Mouse (Mus musculus) forebrain, embryonic 13.5 days (tissue): ENCODE measurements around the gene Rbm24. TPM values are rescaled to one million over a fixed set of nuclear protein-coding genes. Genes with fewer than 3 reads are reported as not detected.

Source experiments
- ATAC-seq: fragments of 200-750 bp; cut with Nextera tagmentation; 2 replicates; pipeline ENCODE4 v1.8.0; 2017
- H3K27ac ChIP-seq: fragments of 300-500 bp; sonication (generic); 2 replicates; pipeline ENCODE4 v1.5.1; 2015; ENCODE audit warnings: inconsistent platforms, mild to moderate bottlenecking, moderate library complexity
- H3K27me3 ChIP-seq: fragments of 300-500 bp; sonication (generic); 2 replicates; pipeline ENCODE4 v1.6.1; 2015; ENCODE audit warnings: mild to moderate bottlenecking, inconsistent platforms
- H3K36me3 ChIP-seq: fragments of 300-500 bp; sonication (generic); 2 replicates; pipeline ENCODE4 v1.6.1; 2015; ENCODE audit warnings: mild to moderate bottlenecking, inconsistent platforms; ENCODE audit not compliant: poor library complexity, severe bottlenecking
- H3K4me1 ChIP-seq: fragments of 300-500 bp; sonication (generic); 2 replicates; pipeline ENCODE4 v1.6.1; 2015; ENCODE audit warnings: inconsistent platforms
- H3K4me2 ChIP-seq: fragments of 300-500 bp; sonication (generic); 2 replicates; pipeline ENCODE4 v1.6.1; 2015; ENCODE audit warnings: inconsistent platforms, mild to moderate bottlenecking, moderate library complexity
- H3K4me3 ChIP-seq: fragments of 300-500 bp; sonication (generic); 2 replicates; pipeline ENCODE4 v1.5.1; 2015; ENCODE audit warnings: mild to moderate bottlenecking, inconsistent platforms
- H3K9ac ChIP-seq: fragments of 300-500 bp; sonication (generic); 2 replicates; pipeline ENCODE4 v1.6.1; 2015; ENCODE audit warnings: mild to moderate bottlenecking, inconsistent platforms
- H3K9me3 ChIP-seq: fragments of 300-500 bp; sonication (generic); replicated peaks from 2 replicates; pipeline ENCODE4 v1.6.1; 2016; ENCODE audit warnings: inconsistent platforms
- WGBS: fragments of 180-500 bp; shearing (Covaris S2); methylation state at CpG from one replicate; pipeline ENCODE4 v1.1.7; 2015; 5-methylcytosine and 5-hydroxymethylcytosine counted together
- polyA plus RNA-seq: library from polyadenylated mRNA; unstranded; fragments of >200 nt; fragmentation: Nextera tagmentation; extraction: Ambion mirVana; gene quantifications from 2 replicates; pipeline ENCODE4 v1.2.1, GENCODE M21; 2015

The Rbm24 gene
- polyA plus RNA-seq, 1 experiment from 2014 or later: 5.6 TPM

- no peak overlapping the region for H3K4me2 ChIP-seq
- H3K27ac ChIP-seq: no peak overlapping the region
- no peak overlapping the region for H3K9ac ChIP-seq
- H3K27me3 ChIP-seq: no peaks in the 10 kb centered on the region
- ATAC-seq: no peak
- no peaks in the 10 kb centered on the region for H3K36me3 ChIP-seq
- no peaks in the 10 kb centered on the region for H3K9me3 ChIP-seq
- no peaks in the 10 kb centered on the region for H3K4me1 ChIP-seq
- no peak overlapping the region for H3K4me3 ChIP-seq
- WGBS: 79% methylated on average over 7 of the region's 7 CpGs
Measured at GRCm38 (mm10) chr13:46444021-46444420, 25.8 kb downstream of the Rbm24 start.

DNA sequence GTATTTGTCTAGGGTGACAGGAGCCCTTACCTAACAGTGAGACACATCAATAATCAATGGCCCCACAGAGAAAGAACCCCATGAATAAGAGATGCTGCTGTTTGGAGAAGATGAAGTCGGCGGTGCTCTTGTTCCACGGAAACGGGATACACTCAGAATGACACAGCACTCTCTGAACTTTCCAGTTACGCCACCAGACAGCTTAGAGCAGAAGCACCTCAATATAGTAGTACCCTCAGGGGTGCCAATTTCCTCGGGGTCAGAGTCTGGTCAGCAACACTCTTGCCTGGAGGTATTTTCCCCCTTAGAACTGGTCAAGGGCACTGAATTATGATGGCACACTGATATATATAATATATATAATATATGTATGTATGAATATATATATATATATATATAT, 27.8 kb downstream of the Rbm24 start:
- 91% methylated on average over 6 of the region's 6 CpGs for WGBS
- Histone ChIP-seq H3K27me3 (no peaks in the 10 kb centered on the region), H3K4me3 (no peak overlapping the region), H3K9ac (no peak overlapping the region), H3K27ac (no peak overlapping the region), H3K4me1 (no peaks in the 10 kb centered on the region), H3K9me3 (no peaks in the 10 kb centered on the region), H3K36me3 (no peaks in the 10 kb centered on the region), H3K4me2 (no peak overlapping the region)
- ATAC-seq: no peak

GRCm38 (mm10) chr13:46448276-46448675, 30.0 kb downstream of the Rbm24 start:
- Histone ChIP-seq H3K27me3 (no peaks in the 10 kb centered on the region), H3K4me2 (no peak overlapping the region), H3K36me3 (no peaks in the 10 kb centered on the region), H3K9me3 (no peaks in the 10 kb centered on the region), H3K4me1 (no peaks in the 10 kb centered on the region), H3K4me3 (no peak overlapping the region), H3K9ac (no peak overlapping the region), H3K27ac (no peak overlapping the region)
- no peak for ATAC-seq
- 92% methylated on average over 2 of the region's 2 CpGs for WGBS

- 65% methylated on average over 4 of the region's 4 CpGs for WGBS
Measured at GRCm38 (mm10) chr13:46449955-46450354, 31.7 kb downstream of the Rbm24 start.

GRCm38 (mm10) chr13:46450623-46451022, 32.4 kb downstream of the Rbm24 start:
- ATAC-seq: no peak
- H3K9me3 ChIP-seq: no peaks in the 10 kb centered on the region
- no peak overlapping the region for H3K27ac ChIP-seq
- H3K36me3 ChIP-seq: no peaks in the 10 kb centered on the region
- 91% methylated on average over 7 of the region's 7 CpGs for WGBS
- H3K4me3 ChIP-seq: no peak overlapping the region
- H3K4me1 ChIP-seq: no peaks in the 10 kb centered on the region
- no peak overlapping the region for H3K9ac ChIP-seq
- no peaks in the 10 kb centered on the region for H3K27me3 ChIP-seq
- H3K4me2 ChIP-seq: no peak overlapping the region

More at GRCm38 (mm10) chr13:46449955-46450354, 31.7 kb downstream of the Rbm24 start:
- Histone ChIP-seq H3K27ac (no peak overlapping the region), H3K4me2 (no peak overlapping the region), H3K9me3 (no peaks in the 10 kb centered on the region), H3K36me3 (no peaks in the 10 kb centered on the region), H3K9ac (no peak overlapping the region), H3K4me3 (no peak overlapping the region), H3K4me1 (no peaks in the 10 kb centered on the region), H3K27me3 (no peaks in the 10 kb centered on the region)
- no peak for ATAC-seq

- no peak overlapping the region for H3K27ac ChIP-seq
Measured at GRCm38 (mm10) chr13:46451548-46451947, 33.3 kb downstream of the Rbm24 start.

GRCm38 (mm10) chr13:46459546-46459945, 41.3 kb downstream of the Rbm24 start:
- Histone ChIP-seq H3K4me1 (no peaks in the 10 kb centered on the region), H3K27me3 (no peaks in the 10 kb centered on the region), H3K4me2 (no peak overlapping the region), H3K4me3 (no peak overlapping the region), H3K27ac (no peak overlapping the region), H3K9me3 (no peaks in the 10 kb centered on the region), H3K9ac (no peak overlapping the region), H3K36me3 (no peaks in the 10 kb centered on the region)
- ATAC-seq: no peak
- 71% methylated on average over 10 of the region's 10 CpGs for WGBS

More at GRCm38 (mm10) chr13:46451548-46451947, 33.3 kb downstream of the Rbm24 start:
- ATAC-seq: no peak
- WGBS: 60% methylated on average over 3 of the region's 3 CpGs
- Histone ChIP-seq H3K4me3 (no peak overlapping the region), H3K4me1 (no peaks in the 10 kb centered on the region), H3K9me3 (no peaks in the 10 kb centered on the region), H3K36me3 (no peaks in the 10 kb centered on the region), H3K9ac (no peak overlapping the region), H3K4me2 (no peak overlapping the region), H3K27me3 (no peaks in the 10 kb centered on the region)

GRCm38 (mm10) chr13:46462280-46462679, 44.0 kb downstream of the Rbm24 start:
- Histone ChIP-seq H3K9ac (no peak overlapping the region), H3K4me3 (no peak overlapping the region), H3K27ac (no peak overlapping the region), H3K4me2 (no peak overlapping the region), H3K4me1 (no peaks in the 10 kb centered on the region), H3K27me3 (no peaks in the 10 kb centered on the region), H3K9me3 (no peaks in the 10 kb centered on the region), H3K36me3 (no peaks in the 10 kb centered on the region)
- WGBS: 95% methylated on average over 4 of the region's 4 CpGs
- ATAC-seq: no peak

DNA sequence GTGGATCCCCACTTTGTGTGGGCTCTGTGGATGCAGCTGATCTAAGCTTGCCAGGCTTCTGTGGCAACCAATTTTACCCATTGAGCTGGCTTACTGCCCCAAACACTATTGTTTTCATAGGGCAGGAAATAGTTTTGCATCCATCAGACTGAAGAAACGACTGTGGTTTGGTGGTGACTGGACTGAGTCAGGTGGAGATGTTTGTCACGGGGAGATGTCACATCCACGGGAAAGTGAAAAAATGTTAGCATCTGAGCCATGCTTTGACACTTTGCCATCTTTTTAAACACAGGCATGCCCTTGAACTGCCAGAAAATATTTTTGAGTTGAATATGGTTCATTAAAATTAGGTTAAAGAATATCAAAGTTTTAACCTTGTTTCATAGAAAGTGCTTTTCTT, 45.5 kb downstream of the Rbm24 start:
- no peak for ATAC-seq
- Histone ChIP-seq H3K27ac (no peak overlapping the region), H3K36me3 (no peaks in the 10 kb centered on the region), H3K27me3 (no peaks in the 10 kb centered on the region), H3K4me3 (no peak overlapping the region), H3K9ac (no peak overlapping the region), H3K4me1 (no peaks in the 10 kb centered on the region), H3K9me3 (no peaks in the 10 kb centered on the region), H3K4me2 (no peak overlapping the region)
- 89% methylated on average over 3 of the region's 3 CpGs for WGBS

- WGBS: 70% methylated on average over 8 of the region's 8 CpGs
- ATAC-seq: no peak
- no peaks in the 10 kb centered on the region for H3K4me1 ChIP-seq
- H3K27ac ChIP-seq: no peak overlapping the region
- H3K36me3 ChIP-seq: no peaks in the 10 kb centered on the region
- no peaks in the 10 kb centered on the region for H3K9me3 ChIP-seq
- no peak overlapping the region for H3K4me3 ChIP-seq
- H3K4me2 ChIP-seq: no peak overlapping the region
- no peak overlapping the region for H3K9ac ChIP-seq
- no peaks in the 10 kb centered on the region for H3K27me3 ChIP-seq
Measured at GRCm38 (mm10) chr13:46468251-46468650, 50.0 kb downstream of the Rbm24 start.

- H3K27ac ChIP-seq: no peak overlapping the region
- H3K4me2 ChIP-seq: no peak overlapping the region
- WGBS: 92% methylated on average over 2 of the region's 2 CpGs
- no peak overlapping the region for H3K9ac ChIP-seq
- no peak overlapping the region for H3K4me3 ChIP-seq
- H3K36me3 ChIP-seq: no peaks in the 10 kb centered on the region
- H3K4me1 ChIP-seq: no peaks in the 10 kb centered on the region
- no peaks in the 10 kb centered on the region for H3K9me3 ChIP-seq
- no peaks in the 10 kb centered on the region for H3K27me3 ChIP-seq
- no peak for ATAC-seq
Measured at GRCm38 (mm10) chr13:46469536-46469935, 51.3 kb downstream of the Rbm24 start.
